Mouse (Mus musculus): Measurements from ENCODE around the gene Csmd2. TPM values are rescaled to one million over a fixed set of nuclear protein-coding genes. Genes with fewer than 3 reads are reported as not detected.

Csmd2 gene
- polyA plus RNA-seq, 1 experiment from 2014 or later: 0.15 TPM

Other genes with a start within 250 kb of the Csmd2 start
- gene CK137956, start 16.9 kb upstream of the Csmd2 start, polyA plus RNA-seq (2015; fragmentation: Nextera tagmentation; extraction: Ambion mirVana): not detected in 2 replicates

Measured in intestine, embryonic 15.5 days (tissue).